Mouse (Mus musculus) spleen, embryonic (tissue): ENCODE results near the gene Col7a1.

ENCODE experiments used
- CTCF ChIA-PET: fragments of 350-600 bp; sonication (Branson Sonifier 250); formaldehyde crosslinking; loops from one replicate; lab custom pipeline; 2022; lab: Charles Lee

The Col7a1 gene

DNA sequence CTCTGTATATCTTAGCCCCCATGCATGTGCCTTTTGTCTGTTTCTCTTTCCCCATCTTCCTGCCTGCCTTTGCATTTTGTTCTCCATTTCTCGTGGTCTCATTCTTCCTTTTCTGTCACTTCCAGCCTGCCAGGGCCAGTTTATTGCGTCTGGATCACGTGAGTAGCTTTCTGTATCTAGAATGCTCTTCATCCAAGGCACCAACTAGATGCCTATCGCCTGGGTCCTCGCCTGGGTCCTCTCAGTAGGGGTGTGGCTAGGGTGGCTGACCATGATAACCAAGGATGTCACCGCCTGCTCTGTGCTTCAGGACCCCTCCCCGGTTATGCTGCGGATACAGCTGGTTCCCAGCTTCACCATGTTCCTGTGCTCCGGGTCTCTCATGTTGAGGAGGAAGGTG, 29.8 kb downstream of the Col7a1 start:
- CTCF ChIA-PET: no interaction called here

DNA sequence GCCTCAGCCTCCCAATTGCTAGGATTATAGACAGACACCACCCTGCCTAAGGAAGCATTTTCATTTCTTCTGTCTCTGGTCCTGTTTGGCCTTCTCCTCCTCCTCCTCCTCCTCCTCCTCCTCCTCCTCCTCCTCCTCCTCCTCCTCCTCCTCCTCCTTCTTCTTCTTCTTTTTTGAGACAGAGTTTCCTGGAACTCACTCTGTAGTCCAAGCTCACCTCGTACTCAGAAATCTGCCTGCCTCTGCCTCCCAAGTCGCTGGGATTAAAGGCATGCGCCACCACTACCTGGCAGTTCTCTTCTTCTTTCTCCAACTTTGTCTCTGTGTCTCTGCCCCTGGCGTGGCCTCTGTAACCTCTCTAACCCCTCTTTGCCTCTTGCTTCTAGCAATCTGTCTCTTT, 32.3 kb downstream of the Col7a1 start, which contains the start of gene Ucn2:
Ucn2 (plus strand) TSS at position 301 of the 400 bp plus-strand sequence.
- CTCF ChIA-PET: no interaction called here

DNA sequence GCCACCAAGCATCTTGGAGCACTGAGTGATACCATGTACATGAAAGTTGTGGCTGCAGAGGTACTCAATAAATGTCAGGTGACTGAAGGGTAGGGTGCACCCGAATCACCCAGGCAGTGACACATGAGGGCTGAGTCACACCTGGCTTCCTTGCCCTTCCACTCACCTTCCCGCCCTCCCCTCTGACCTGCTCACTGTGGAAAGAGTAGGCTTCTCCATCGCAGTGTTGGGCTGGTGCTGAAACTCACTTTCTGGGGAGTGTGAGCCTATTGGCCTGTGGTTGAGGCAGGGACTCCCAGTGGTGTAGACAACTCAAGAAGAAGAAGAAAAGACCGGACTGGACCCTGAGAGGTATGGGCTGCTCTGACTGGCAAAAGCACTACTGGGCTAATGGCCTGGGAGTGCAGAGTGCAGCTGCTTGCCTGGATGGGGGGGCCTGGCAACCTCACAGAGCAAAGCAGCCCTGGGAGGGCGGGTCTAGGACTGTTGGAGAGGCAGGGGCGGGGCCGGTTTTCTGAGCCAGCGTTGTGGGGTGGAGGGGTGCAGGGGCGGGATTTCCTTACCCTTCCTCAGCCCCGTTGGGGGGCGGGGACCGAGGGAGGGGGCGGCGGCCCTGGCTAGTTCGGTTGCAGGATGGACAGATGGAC, 34.4 kb downstream of the Col7a1 start:
- CTCF ChIA-PET: no interaction called here

DNA sequence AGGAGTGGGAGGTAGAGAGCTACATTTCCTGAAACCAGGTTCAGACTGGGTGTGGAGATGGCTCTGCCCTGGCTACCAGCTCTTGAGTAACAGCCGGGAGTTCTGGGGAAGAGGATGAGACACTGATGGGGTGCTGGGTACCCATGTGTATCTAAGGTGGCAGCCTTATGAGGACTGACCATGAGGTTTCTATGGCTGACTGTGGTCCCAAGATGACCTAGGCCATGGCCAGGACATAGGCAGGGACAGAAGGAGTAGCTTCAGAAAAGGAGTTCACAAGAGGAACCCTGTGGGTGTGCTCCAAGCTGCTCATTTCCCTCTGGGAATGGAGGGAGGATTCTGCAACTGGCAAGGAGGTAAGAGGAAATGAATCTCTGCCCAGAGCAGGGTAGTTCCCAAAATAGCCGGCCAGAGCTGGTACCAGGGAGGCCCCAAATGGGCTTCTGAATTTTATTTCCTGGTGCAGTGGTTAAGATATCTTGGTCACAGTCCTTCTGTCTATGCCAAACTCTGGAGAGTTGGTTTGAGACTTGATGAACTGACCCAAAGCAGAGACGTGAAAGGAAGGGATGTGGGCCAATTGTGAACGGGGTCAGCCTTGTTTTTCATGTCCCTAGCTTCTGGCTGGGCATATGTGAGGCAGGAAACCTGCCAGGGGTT, 36.5 kb downstream of the Col7a1 start:
- CTCF ChIA-PET: interaction anchor here (0.6 kb wide), 1 partner anchor 148 kb away, joined by 9 read pairs; no protein-coding TSS in a partner anchor

DNA sequence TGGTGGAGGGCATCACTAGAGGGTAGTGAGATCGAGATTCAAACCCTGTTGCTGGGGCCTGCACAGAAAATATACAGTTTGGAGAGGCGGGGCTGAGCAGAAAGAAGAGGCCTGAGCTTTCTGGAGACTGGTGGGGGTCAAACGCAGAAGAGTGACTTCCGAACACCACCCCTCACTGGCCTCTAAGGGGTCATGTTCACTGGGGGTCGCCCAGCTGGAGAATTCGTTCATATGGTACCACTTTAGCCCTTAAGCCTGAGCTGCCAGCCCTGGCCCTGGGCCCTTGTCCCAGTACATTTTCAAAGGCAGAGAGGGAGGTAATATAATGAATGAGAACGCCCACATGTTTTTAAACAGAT, 37.1 kb downstream of the Col7a1 start:
- CTCF ChIA-PET: interaction anchor here (0.6 kb wide), 2 partner anchors 148 to 643 kb away, joined by 4 to 9 read pairs; partner anchors contain the start of gene Usp4

DNA sequence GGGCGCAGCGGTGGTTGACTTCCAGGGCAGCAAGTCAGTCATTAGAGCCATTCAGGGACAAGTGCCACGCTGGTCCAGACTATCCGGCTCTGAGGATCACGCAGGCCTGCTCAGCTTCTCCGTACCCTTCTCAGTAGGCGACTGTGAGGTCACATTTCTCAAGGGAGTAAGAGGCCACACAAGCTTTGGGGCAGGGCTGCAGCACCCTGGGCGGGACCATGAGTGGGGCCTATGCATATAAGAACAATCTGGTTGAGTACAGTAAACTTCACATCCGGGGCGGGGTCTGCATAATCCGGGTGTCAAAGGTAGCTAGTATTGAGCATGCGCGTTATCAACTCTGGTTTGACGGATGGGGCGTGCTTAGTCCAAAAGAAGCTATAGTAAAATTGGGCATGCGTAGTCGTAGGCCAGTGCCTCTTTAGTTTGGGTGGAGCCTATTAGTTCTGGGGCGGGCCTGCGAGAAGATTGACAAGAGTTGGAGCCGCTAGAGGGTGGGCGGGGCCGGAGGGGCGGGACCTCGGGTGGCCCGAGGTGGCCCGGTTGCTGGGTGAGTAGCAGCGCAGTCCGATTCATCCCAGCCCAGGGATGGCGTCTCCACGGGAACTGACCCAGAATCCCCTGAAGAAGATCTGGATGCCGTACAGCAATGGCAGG, 38.2 kb downstream of the Col7a1 start, which contains the start of gene Pfkfb4:
Pfkfb4 (plus strand) TSS at position 351 of the 657 bp plus-strand sequence.
- CTCF ChIA-PET: interaction anchor here (0.8 kb wide), 1 partner anchor 127 kb away, joined by 4 read pairs; no protein-coding TSS in a partner anchor

DNA sequence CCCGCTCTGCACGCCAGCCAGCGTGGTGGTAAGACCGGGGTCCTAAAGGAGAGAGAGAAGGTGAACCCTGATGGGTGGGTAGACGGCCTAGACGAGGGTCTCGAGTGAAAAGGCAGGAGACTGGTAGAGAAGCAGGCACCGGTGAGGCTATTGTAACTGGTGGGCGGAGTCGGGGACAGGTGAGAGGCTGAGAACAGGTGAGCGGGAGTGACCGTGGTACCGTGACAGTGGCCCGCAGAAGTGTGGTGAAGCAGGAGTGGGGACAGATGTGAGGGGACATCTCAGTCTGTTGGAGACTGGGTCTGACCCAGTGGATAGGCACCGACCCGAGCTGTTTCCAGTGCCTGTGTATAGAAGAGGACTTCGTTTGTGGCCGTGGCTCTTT, 38.7 kb downstream of the Col7a1 start:
- CTCF ChIA-PET: interaction anchor here (0.6 to 0.8 kb wide), 2 partner anchors 24 to 127 kb away, joined by 4 to 5 read pairs; no protein-coding TSS in a partner anchor

DNA sequence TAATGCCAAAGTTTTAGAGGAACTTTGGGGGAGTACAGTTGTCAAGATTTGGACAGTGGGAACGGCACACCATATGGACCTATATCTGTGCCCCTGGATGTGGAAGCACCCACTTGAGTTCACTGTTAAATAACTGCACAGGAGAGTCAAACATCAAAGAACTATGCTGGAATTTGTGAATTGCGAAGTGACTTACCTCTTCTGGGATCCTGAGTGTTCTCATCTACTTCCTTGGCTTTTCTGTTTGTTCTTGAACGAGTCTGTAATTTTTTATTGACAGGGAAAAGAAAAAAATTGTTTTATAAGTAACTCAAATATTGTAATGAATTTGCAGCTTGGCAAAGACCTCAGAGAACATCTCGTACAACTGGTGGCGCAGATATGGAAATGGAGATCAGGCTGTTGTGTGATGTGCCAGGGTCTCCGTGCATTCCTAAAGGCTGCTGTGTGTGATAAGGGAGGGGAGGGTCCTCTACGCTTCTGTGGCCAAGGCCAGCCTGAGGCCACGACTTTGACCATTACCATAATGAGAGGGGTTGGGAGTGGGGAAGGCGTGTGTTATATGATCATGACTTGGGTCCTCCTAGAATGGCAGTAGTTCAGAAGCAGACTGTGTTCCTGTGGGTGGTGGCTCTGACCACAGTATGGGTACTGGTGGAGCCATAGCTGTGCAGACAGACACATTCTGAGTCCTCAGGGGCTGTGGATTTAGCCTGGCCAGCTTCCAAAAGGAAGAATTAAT, 39.4 kb downstream of the Col7a1 start:
- CTCF ChIA-PET: interaction anchor here (0.6 kb wide), 1 partner anchor 23 kb away, joined by 5 read pairs; no protein-coding TSS in a partner anchor

DNA sequence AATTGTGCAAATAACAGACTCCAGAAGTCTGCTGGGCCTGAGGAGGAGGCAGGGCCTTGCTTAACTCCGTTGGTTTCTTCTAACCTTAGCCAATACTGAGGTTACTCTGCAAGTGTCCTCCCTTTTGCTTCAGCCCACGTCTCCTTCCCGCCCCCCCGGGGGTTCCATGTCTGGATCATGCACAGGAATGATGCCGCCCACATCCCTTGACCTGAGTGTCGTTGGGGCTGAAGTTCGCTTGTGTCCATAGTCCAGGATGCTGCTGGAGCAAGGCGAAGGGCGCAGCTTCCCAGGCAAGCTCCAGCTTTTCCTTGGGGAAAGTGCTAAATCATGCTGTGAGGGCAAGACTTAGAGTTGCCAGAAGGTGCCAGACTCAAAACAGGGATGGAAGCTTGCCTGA, 43.0 kb downstream of the Col7a1 start:
- CTCF ChIA-PET: no interaction called here

DNA sequence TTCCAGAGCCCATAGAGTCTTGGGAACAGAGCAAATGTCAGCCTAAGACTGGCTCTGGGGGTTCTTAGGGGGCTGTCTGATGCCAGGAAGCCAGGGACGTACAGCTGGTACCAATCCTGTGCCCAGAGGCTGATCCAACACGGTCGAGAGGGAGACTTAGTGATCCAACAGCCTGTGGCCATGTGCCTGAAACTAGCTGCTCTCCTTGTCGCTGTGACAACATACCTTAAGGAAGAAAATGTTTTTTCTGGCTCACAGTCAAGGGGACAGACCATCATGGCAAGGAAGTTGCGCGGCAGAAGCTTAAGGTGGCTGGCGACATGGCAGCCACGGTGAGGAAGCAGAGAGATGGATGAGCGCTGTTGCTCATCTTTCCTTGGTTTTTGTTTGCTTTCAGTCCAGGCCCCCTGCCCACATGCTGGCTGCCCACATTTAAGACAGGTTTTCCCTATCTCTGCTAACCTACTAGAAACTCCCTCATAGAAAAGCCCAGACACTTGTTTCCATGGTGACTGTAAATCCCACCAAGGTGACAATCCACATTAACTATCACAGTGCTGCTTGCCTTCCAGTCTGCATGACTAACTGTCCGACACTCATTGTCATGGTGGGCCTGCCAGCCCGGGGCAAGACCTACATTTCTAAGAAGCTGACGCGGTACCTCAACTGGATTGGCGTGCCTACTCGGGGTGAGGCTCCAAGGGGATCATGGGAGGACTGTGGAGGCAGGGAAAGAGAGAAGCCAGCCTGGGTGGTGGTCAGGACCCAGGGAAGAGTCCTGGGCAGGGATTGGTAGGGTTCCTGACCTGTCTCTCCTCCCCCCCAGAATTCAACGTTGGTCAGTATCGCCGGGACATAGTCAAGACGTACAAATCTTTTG, 45.1 kb downstream of the Col7a1 start:
- CTCF ChIA-PET: no interaction called here

DNA sequence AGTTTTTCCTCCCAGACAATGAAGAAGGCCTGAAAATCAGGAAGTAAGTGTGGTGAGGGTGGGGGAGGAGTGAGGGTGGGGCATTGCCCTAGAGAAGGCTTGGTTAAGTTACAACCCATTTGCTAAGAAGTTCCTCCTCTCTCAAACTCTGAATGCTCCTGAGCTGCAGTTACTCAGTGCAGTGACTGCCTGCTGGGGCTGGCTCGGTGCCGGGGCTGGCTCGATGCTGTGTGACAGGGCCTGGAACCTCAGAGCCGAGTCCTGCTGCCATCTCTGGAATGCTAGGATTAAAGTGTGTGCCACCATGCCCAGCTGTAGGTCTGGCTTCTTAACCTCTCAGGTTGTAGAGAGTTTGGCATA, 45.8 kb downstream of the Col7a1 start:
- CTCF ChIA-PET: no interaction called here

DNA sequence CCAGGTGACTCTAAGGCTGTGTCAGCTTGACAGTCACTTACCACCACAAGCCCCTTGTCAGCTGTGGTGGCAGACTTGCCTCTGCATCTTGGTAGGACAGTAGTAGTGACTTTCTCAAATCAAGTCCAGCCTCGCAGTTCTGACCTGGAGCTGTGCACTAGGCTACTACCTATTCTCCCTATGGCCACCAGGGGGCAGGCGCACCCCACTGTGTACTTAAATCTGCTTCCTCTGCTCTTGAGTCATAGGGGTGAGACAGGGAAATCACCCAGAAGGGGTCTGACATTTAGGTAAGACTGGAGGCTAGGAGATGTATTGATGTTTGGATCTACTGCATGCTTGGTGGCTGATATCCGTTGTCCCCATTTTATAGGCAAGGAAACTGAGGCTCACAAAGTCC, 47.3 kb downstream of the Col7a1 start:
- CTCF ChIA-PET: interaction anchor here (0.7 kb wide), 1 partner anchor 17 kb away, joined by 3 read pairs; no protein-coding TSS in a partner anchor

DNA sequence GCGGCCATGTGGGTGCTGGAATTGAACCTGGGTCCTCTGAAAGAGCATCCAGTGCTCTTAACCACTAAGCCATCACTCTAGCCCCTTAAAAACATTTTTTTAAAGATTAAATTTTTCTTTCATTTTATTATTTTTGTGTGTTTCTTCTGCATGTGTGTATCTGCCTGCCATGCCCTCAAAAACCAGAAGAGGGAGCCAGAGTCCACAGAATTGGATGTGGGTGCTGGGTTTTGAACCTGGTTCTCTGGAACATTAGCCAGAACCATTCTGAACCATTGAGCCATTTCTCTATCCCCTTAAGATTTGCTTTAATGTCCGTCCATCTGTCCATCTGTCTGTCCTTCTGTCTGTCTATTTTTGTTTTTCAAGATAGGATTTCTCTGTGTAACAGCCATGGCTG, 49.8 kb downstream of the Col7a1 start:
- CTCF ChIA-PET: interaction anchor here (1.0 kb wide), 1 partner anchor 42 kb away, joined by 3 read pairs; no protein-coding TSS in a partner anchor

DNA sequence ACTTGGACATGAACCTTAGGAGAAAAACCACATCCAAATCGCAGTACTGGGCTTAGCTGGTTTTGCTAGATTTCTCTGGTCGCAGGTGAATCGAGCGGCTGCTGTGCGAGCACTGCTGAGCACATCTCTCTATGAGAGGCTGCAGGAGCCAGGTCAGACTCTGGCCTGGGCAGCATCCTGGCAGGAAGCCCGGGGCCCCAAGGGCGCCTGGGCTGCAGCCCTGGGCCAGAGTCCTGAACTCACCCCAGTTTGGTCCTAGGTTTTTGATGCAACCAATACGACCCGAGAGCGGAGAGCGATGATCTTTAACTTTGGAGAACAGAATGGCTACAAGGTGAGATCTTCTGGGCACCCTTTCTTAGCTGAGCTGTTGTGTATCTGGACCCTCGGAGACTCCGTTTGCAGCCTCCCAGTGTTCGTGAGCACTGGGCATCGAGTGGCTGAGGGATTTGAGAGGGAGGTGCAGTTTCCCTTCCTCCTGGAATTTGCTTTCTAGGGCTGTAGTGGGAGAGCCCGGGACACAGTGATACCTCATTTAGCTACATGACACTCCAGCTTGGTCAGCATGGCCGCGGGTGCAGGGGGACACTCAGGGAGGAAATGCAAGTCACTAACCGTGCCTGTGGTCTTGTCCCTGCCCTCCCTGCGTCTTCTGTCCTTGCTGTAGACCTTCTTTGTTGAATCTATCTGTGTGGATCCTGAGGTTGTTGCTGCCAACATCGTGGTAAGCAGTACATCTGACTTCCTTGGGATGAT, 53.8 kb downstream of the Col7a1 start:
- CTCF ChIA-PET: interaction anchor here (0.5 kb wide), 1 partner anchor 237 kb away, joined by 3 read pairs; no protein-coding TSS in a partner anchor

DNA sequence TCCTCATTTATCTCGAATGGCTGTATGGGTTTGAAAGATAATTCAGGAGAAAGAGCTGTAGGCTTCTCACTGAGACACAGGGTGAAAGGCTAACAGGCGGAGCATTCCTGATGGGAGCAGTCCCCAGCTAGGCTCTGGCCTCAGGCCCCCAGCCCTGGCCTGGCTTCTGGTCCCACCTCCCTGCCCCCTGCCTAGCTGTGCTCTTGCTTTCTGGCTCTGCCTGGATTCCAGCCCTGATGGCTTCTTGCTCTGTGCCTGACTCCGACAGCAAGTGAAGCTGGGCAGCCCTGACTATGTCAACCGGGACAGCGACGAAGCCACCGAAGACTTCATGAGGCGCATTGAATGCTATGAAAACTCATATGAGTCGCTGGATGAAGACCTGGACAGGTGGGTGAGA, 54.7 kb downstream of the Col7a1 start:
- CTCF ChIA-PET: no interaction called here

DNA sequence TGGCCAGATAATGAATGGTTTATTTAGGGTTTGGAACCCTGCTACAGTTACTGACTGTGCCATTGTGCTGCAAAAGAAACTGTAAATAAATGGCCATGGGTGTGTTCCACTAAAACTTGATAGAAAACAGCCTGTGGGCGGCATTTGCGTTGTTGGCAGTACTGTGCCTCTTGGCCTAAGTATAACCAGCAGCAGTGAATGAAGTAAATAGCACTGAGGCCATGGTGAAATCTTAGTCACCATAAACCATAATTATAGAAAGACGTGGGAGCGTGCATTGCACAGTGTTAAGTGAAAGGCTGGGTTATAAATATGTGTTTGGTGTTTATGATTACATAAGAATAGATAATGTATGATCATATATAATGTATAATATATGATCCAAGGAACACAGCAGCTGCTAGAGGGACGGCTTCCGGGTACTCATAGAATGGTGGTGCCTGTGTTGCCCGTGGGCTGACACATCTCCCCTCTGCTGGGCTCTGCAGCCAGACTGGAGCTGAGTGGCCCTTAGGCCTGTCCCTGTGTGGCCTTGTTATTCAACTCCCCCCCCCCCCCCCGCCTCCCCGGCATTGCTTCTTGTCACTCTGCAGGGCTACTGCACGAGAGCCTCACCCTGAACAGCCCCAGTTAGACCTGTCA, 55.7 kb downstream of the Col7a1 start:
- CTCF ChIA-PET: interaction anchor here (0.6 kb wide), 1 partner anchor 1725 kb away, joined by 9 read pairs; no protein-coding TSS in a partner anchor

DNA sequence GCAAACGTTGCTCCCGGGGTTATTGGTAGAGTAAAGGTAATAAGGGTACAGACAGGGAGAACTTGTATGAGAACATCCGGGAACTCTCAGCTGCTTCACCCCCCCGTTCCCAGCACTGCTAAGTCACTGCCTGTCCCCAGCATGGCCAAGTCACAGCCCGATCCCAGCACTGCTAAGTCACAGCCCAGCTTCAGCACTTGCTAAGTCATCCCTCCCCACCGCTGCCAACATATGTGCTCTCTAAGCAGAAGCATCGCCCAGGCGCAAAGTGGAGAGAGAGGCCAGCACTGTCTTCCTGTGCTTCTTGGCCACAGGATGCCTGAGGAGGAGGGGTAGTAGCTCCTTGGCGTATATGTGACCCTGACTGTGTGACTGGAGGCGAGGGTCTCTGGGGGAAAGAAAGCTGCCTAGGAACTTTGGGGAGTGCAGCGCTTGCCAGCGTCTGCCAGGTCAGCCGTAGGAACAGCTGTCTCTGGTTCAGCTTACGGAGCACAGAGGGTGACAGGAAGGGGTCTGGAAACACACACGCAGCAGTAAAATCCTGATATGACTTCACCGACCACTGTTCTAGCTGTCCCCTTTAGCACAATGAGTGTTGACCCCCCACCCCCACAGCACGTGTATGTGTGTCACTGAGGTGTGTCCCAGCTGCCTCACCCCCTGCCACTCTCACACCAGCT, 56.4 kb downstream of the Col7a1 start:
- CTCF ChIA-PET: no interaction called here

DNA sequence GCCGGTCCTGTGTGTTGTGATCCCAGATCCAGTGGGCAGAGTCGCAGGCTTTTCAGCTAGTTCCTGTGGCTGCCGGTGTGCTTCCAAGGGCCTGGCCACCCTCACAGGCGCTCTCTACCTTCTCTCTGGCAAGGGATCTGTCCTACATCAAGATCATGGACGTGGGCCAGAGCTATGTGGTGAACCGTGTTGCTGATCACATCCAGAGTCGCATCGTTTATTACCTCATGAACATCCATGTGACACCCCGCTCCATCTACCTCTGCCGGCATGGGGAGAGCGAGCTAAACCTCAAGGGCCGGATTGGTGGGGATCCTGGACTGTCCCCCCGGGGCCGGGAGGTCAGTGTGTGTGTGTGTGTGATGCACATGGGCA, 56.9 kb downstream of the Col7a1 start:
- CTCF ChIA-PET: no interaction called here

DNA sequence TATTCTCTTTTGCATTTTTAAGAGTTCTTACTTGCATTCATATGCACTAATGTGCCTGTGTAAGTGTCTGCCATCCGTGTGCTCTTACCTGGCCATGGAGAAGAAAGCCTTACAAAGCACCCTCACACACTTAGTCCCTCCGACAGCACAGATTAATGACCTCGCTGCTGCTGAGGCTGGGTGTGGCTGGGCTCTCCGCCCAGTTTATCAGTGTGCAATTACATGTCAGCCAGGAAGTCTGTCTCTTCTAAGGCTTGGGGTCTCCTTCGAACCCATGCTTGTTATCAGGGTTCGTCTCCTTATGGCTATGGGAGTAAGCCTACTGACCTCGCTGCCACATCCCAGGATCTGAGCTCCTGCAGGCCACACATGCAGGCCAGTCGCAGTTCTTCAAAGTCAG, 62.0 kb downstream of the Col7a1 start:
- CTCF ChIA-PET: interaction anchor here (0.6 kb wide), 2 partner anchors 23 to 116 kb away, joined by 4 to 5 read pairs; no protein-coding TSS in a partner anchor
